Mouse (Mus musculus) left cerebral cortex, adult 2 months (tissue): ENCODE measurements around the gene Pxn. TPM values are rescaled to one million over a fixed set of nuclear protein-coding genes. Genes with fewer than 3 reads are reported as not detected.
"Not testable (repeated sequence)": the region's sequence is repeated elsewhere in the genome, so short reads cannot be mapped to it uniquely, and the experiment has no call there.

Experiments used
- DNase-seq, 2 experiments: peaks; one replicate each; pipeline ENCODE4 v3.0.0; 2021 to 2022; ENCODE audit warnings: low spot score in 2 of 2, mixed read lengths in 1 of 2; ENCODE audit errors: extremely low spot score in 1 of 2
- H3K27ac ChIP-seq: fragments of 200-600 bp; 2 replicates; pipeline ENCODE4 v1.8.1; 2022
- H3K4me3 ChIP-seq: fragments of 200-600 bp; 2 replicates; pipeline ENCODE4 v1.8.1; 2022
- CTCF ChIP-seq: fragments of 200-600 bp; IDR thresholded peaks from 2 replicates; pipeline ENCODE4 v1.8.1; 2022; ENCODE audit warnings: antibody characterized with exemption, mild to moderate bottlenecking, moderate library complexity
- intact Hi-C: fragments of 180-260 bp; cut with DNase I; formaldehyde crosslinking; loops from one replicate; pipeline ENCODE4 v1.15.1; 2025
- total RNA-seq, 2 experiments: library from RNA; stranded (reverse); gene quantifications; 2 replicates each; pipeline ENCODE4 v1.2.3; 2021

Pxn gene
- total RNA-seq, 2 experiments from 2014 or later, result 22.8 to 25.7 TPM

- H3K4me3 ChIP-seq, result no peak overlapping the region
Measured at GRCm38 (mm10) chr5:115513246-115513645, 6.8 kb downstream of the Pxn start.

DNA sequence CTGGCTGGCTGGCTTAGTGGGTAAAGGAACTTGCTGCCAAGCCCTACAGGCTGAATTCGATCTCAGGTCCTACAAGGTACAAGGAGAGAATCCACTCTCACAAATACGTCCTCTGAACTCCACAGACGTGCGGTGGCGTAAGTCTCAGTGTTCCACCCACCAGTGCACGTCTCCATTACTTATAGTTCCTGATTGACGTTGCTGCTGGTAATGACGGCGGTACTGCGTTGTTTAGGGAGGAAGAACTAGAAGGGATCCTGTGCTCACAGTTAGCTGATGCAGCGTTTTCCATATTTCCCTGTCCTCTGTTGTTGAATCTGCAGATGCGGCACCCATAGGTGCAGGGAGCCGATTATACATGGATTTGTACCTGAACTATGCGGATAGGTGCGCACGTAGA is 7.2 kb downstream of the Pxn start:
- intact Hi-C loops, result no loop called here
- DNase-seq, result no peak
- Histone ChIP-seq H3K4me3 (no peak overlapping the region), H3K27ac (no peak overlapping the region)
- TF ChIP-seq CTCF, result no peak

More at GRCm38 (mm10) chr5:115513246-115513645, 6.8 kb downstream of the Pxn start:
- TF ChIP-seq CTCF, result no peak
- intact Hi-C loops, result no loop called here
- no peak overlapping the region for H3K27ac ChIP-seq
- DNase-seq, result no peak

DNA sequence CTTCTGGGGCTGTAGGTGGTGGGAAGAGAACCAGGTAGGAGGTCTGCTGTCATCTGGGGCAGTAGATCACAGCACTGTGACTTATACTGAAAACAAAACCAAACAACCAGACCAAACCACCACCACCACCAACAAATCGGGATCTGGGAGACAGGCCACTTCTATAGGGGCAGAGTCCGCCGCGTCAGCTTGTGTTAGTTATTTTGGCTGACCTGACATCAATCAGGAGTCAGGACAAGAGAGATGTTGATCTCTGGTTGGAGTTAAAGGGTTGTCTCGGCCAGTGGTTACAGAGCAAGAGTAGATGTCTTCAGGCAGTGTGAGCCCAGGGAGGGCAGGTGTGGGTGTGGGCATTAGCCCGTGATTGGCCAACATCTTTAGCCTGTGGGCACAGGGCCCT is 7.9 kb downstream of the Pxn start:
- TF ChIP-seq CTCF, result no peak
- DNase-seq, result no peak
- peak overlapping the region; percentile 71 for H3K27ac ChIP-seq
- intact Hi-C loops, result no loop called here
- no peak overlapping the region for H3K4me3 ChIP-seq

- no peak for TF ChIP-seq CTCF
- DNase-seq, result no peak
- intact Hi-C loops, result no loop called here
- Histone ChIP-seq H3K27ac (peak overlapping the region; percentile 71), H3K4me3 (no peak overlapping the region)
Measured at GRCm38 (mm10) chr5:115514896-115515587, 8.6 kb downstream of the Pxn start.

GRCm38 (mm10) chr5:115516081-115516907 is 9.8 kb downstream of the Pxn start:
- H3K27ac ChIP-seq, result peak overlapping the region; percentile 32; the same call in 1 of the 2 replicates
- no peak for TF ChIP-seq CTCF
- intact Hi-C loops, result no loop called here
- DNase-seq, result no peak
- H3K4me3 ChIP-seq, result no peak overlapping the region

- intact Hi-C loops, result no loop called here
- H3K4me3 ChIP-seq, result no peak overlapping the region
- H3K27ac ChIP-seq, result peak overlapping the region; percentile 32; the same call in 1 of the 2 replicates
- no peak for TF ChIP-seq CTCF
- DNase-seq, result no peak
Measured at GRCm38 (mm10) chr5:115516908-115517307, 10.4 kb downstream of the Pxn start.

- no peak for TF ChIP-seq CTCF
- DNase-seq, result no peak
- no peak overlapping the region for H3K27ac ChIP-seq
- no peak overlapping the region for H3K4me3 ChIP-seq
- intact Hi-C loops, result no loop called here
Measured at GRCm38 (mm10) chr5:115517501-115517900, 11.0 kb downstream of the Pxn start.

- intact Hi-C loops, H3K4me3 ChIP-seq, H3K27ac ChIP-seq, DNase-seq: not testable (repeated sequence)
Measured at GRCm38 (mm10) chr5:115518214-115518613, 11.7 kb downstream of the Pxn start.

GRCm38 (mm10) chr5:115520325-115520869 is 13.9 kb downstream of the Pxn start:
- no peak for TF ChIP-seq CTCF
- DNase-seq, result no peak
- intact Hi-C loops, result no loop called here
- H3K27ac ChIP-seq, result peak overlapping the region; percentile 66
- no peak overlapping the region for H3K4me3 ChIP-seq

DNA sequence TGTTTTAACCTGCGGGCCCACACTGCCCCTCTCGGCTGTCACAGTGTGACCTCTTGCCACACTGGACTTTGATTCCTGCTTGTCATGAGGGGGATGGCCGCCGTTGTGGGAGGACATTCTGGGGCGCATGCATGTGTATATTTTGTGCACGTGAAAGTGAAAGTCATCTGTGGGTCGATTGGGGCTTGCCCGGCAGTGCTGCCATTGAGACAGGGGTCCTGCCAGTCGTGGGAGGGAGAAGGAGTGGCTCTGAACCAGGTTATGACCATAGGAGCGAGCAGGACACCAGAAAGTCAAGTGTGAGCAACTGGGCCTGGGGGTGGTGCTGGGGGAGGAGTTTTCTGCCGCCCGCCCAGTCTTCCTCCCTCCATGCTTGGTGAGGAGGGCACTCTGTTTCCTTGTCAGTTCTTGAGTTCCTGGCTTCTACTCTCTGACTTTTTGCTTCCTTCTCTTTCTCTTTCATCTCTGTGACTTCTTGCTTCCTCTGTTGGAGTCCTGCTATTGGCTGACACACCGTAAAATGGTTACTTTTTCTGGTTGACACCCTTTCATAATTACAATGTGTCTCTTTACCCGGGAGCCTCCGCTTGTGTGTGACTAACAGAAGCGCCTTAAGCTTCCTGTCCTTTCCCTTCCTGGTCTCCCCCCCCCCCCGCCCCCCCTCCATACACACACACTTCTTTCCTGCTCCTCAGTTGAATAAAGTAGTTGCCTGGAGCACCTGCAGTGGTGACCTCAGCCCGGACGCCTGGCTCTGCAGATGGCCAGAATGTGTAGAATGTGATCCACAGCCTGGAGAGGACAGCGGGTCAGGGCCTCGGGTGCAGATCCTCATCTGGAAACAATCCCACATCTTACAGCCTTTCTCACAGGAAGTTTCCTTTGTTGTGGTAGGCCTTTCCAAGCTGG is 15.3 kb downstream of the Pxn start:
- intact Hi-C loops, result no loop called here
- peak overlapping the region; percentile 47; the same call in 1 of the 2 replicates for H3K27ac ChIP-seq
- DNase-seq, result no peak
- H3K4me3 ChIP-seq, result no peak overlapping the region
- TF ChIP-seq CTCF, result no peak

DNA sequence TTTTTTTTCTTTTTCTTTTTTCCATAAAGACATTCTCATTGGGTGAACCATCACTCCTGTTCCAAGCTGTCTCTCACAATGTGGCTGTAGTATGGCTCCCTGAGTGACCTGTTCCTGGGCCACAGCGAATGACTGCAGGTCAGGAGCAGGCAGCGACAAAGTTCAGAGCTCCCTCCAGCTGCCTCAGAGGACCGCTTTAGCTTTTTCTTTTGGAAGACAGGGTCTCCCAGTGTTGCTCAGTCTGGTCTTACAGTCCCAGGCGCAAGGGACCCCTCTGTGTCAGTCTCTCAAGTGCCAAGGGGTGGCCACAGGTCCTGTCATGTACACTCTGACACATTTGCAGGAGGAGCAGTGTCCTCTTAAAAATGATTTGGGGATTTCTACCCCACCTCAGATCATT is 16.1 kb downstream of the Pxn start:
- Histone ChIP-seq H3K27ac (peak overlapping the region; percentile 28; the same call in 1 of the 2 replicates), H3K4me3 (no peak overlapping the region)
- TF ChIP-seq CTCF, result no peak
- intact Hi-C loops, result no loop called here
- no peak for DNase-seq
